Mouse (Mus musculus): ENCODE results near the gene Zscan26. TPM values are rescaled to one million over a fixed set of nuclear protein-coding genes. Genes with fewer than 3 reads are reported as not detected.

Zscan26 gene
- 7.8 TPM for polyA plus RNA-seq (2017; shearing (Covaris generic))

DNA sequence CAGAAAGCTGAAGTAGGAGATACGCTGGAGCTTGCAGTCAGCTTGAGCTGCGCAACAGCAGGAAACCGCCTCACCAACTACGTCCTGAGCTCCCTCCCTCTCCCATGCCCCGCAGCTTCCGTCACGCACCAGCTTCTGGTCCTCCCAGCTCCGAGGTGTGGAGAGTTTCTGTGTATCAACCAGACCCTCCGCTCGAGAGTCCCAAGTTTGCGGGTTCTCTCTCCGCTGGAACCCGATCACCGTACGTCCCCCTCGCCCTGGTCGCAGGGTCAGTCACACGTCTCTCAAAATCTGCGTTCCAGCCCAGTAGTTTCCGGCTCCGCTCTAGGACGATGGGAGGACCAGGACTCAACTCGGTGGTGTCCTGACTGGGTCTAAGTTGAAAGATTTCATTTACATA lies at the start of gene Zscan26:
TSS of gene Zscan26 (minus strand) at position 282 of the 400 bp plus-strand sequence.

DNA sequence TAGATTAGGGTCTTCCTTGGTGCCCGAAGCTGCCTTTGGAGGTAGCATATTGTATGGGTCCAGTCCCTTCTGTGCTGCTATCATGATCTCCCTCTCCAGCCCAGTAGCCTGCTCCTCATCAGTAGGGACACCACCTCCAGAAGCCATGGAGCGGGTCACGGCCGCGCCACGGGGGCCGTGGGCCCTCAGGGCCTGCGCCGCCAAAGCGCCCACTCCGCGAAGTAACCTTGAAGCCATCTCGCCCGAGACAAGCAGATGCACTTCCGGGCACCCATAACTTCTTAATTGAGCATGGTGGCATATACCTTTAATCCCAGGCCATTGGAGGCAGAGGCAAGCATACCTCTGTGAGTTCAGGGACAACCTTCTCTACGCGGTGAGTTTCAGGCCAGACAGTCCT lies 47.7 kb upstream of the Zscan26 start, which contains the start of gene Gm11273:
TSS of gene Gm11273 (minus strand) at position 237 of the 400 bp plus-strand sequence.

DNA sequence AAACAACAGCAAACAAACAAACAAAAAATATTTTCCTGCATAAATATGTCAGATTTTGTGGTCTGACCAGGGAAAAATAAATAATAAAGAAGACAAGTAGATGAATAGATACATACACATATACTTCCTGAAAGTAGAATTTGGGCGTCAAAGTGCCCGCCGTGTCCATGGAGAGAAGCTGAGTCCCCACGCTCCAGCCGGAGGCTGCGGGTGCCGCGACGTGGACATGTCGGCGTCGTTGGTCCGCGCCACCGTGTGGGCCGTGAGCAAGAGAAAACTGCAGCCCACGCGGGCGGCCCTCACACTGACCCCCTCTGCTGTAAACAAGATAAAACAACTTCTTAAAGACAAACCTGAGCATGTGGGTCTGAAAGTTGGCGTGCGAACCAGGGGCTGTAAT lies 41.5 kb upstream of the Zscan26 start, which contains the start of gene AK157302:
TSS of gene AK157302 (plus strand) at position 144 of the 400 bp plus-strand sequence.

DNA sequence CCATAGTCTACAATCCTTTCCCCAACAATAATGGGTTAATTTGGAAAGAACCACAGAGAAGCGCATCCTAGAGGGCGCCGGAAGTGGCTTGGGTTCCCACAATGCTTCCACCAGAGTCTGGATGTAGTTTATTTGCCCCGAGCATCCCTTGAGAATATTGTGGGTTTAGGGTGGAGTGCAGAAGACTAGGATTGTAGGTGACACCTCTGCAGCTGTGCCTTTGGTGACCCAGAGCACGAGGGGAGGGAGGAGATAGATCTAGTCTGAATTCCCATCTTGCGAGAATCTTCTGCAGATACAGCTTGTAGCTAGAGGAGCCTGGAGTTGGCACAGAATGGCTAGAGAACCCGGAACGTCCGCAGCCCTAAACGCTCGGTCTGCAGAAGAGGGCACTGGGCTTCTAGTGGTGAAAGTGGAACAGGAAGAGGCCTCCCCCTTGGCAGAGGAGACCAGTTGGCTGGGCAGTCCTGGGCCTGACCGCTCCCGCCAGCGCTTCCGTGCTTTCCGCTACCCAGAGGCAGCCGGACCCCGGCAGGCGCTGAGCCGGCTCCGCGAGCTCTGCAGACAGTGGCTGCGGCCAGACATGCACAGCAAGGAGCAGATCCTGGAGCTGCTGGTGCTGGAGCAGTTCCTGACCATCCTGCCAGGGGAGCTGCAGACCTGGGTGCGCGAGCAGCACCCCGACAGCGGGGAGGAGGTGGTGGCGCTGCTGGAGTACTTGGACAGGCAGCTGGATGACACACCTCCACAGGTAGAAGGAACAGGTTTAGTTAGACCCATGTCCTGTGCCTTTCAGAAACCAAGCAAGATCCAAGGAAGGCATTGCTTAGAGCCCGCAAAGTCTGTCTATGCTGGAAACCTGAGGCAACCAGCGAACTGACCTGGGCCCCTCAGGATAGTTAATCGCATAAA lies 25.5 kb upstream of the Zscan26 start, which contains the start of the genes Zkscan4 and Gm10065:
TSS of gene Zkscan4 (plus strand) at position 149 of the 912 bp plus-strand sequence.
TSS of gene Gm10065 (minus strand) at position 683 of the 912 bp plus-strand sequence.

GRCm38 (mm10) chr13:21468061-21469019 lies 14.8 kb upstream of the Zscan26 start, which contains the start of gene Nkapl:
TSS of gene Nkapl (minus strand) at chr13:21468509.

GRCm38 (mm10) chr13:21440503-21441206 lies 12.9 kb downstream of the Zscan26 start, which contains the start of gene Pgbd1:
TSS of gene Pgbd1 (minus strand) at chr13:21441058.

GRCm38 (mm10) chr13:21402287-21402846 lies 51.2 kb downstream of the Zscan26 start, which contains the start of gene Zkscan3:
TSS of gene Zkscan3 (minus strand) at chr13:21402755.

Other genes starting within 250 kb of the Zscan26 start
- gene Gpx5, start 161.0 kb downstream of the Zscan26 start, polyA plus RNA-seq (2017; shearing (Covaris generic)) = 0.30 TPM
- 0.57 TPM for gene Gpx6, start 141.6 kb downstream of the Zscan26 start, polyA plus RNA-seq (2017; shearing (Covaris generic))
- gene Olfr1367, start 106.8 kb downstream of the Zscan26 start, polyA plus RNA-seq (2017; shearing (Covaris generic)) = not detected
- gene Zscan12, start 90.9 kb downstream of the Zscan26 start, polyA plus RNA-seq (2017; shearing (Covaris generic)) = 3.7 TPM
- 36.5 TPM for gene Zkscan3, start 51.0 kb downstream of the Zscan26 start, polyA plus RNA-seq (2017; shearing (Covaris generic))
- 0.39 TPM for gene Pgbd1, start 12.7 kb downstream of the Zscan26 start, polyA plus RNA-seq (2017; shearing (Covaris generic))
- gene Nkapl, start 14.8 kb upstream of the Zscan26 start, polyA plus RNA-seq (2017; shearing (Covaris generic)) = not detected
- not detected for gene Zkscan4, start 25.2 kb upstream of the Zscan26 start, polyA plus RNA-seq (2017; shearing (Covaris generic))
- gene Gm10065, start 25.7 kb upstream of the Zscan26 start, polyA plus RNA-seq (2017; shearing (Covaris generic)) = not detected
- gene AK157302, start 41.5 kb upstream of the Zscan26 start, polyA plus RNA-seq (2017; shearing (Covaris generic)) = 0.21 TPM
- 11.8 TPM for gene Gm11273, start 47.7 kb upstream of the Zscan26 start, polyA plus RNA-seq (2017; shearing (Covaris generic))
- gene Zkscan8, start 77.4 kb upstream of the Zscan26 start, polyA plus RNA-seq (2017; shearing (Covaris generic)) = 2.6 TPM
- not detected for gene Olfr1366, start 89.1 kb upstream of the Zscan26 start, polyA plus RNA-seq (2017; shearing (Covaris generic))
- 0.35 TPM for gene Olfr1535, start 106.2 kb upstream of the Zscan26 start, polyA plus RNA-seq (2017; shearing (Covaris generic))
- not detected for gene Olfr1364, start 128.0 kb upstream of the Zscan26 start, polyA plus RNA-seq (2017; shearing (Covaris generic))
- gene Olfr1362, start 160.3 kb upstream of the Zscan26 start, polyA plus RNA-seq (2017; shearing (Covaris generic)) = not detected
- gene Olfr11, start 188.8 kb upstream of the Zscan26 start, polyA plus RNA-seq (2017; shearing (Covaris generic)) = not detected
- gene Olfr1361, start 209.7 kb upstream of the Zscan26 start, polyA plus RNA-seq (2017; shearing (Covaris generic)) = not detected
- 0.26 TPM for gene Olfr1360, start 223.7 kb upstream of the Zscan26 start, polyA plus RNA-seq (2017; shearing (Covaris generic))
- not detected for gene Olfr1359, start 244.4 kb upstream of the Zscan26 start, polyA plus RNA-seq (2017; shearing (Covaris generic))

Data from effector memory CD4-positive, alpha-beta T cell, adult 7 months (primary cell).